Mouse (Mus musculus): Measurements from ENCODE around the gene Lyzl4.

Gene Lyzl4

DNA sequence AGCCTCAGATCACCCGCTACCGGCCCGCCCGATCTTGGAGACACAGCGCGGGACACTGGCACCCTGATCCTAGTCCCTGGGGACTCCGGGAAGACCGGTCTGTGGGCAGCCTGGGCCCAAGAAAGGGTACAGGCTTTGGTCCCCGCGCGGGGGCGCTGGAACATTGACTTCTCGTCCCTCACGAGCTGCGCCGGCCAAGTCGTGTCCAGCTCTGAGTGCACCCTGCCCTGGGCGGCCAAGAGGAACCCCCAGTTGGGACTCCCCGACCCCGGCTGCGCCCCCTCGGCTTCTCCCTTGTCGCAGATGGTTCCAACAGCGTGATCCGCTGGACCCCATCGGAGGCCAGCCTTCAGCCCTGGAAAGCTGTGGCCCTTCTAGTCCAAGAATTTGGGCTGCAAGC is at the start of gene Lyzl4:
TSS of gene Lyzl4 (minus strand) at position 96 of the 400 bp plus-strand sequence.
- DNase-seq (ENCODE audit: low spot score), result peak; percentile 80

DNA sequence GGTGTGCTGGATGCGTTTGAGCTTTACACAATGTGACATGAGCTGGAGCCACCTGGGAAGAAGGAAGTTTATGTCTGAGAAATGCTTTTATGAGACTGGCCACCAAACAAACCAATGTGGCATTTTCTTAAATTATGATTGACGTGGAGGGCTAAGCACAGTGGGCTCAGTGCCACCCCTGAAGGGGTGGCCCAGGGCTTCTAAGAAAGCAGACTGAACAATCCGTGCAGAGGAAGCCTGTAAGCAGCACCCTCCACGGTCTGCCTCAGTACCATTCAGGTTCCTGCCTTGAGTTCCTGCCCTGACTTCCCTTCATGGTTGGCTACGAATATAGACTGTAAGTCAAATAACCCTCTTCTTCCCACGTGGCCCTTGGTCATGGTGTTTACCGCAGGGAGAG is 48.8 kb upstream of the Lyzl4 start:
- DNase-seq (ENCODE audit: low spot score), result no peak

- peak; percentile 78 for DNase-seq (ENCODE audit: low spot score)
These were observed 48.3 kb upstream of the Lyzl4 start for GRCm38 (mm10) chr9:121690200-121690651.

- no peak for DNase-seq (ENCODE audit: low spot score)
These were observed 42.8 kb upstream of the Lyzl4 start for GRCm38 (mm10) chr9:121684702-121685101.

- DNase-seq (ENCODE audit: low spot score), result no peak
These were observed 40.3 kb upstream of the Lyzl4 start for GRCm38 (mm10) chr9:121682037-121682680.

DNA sequence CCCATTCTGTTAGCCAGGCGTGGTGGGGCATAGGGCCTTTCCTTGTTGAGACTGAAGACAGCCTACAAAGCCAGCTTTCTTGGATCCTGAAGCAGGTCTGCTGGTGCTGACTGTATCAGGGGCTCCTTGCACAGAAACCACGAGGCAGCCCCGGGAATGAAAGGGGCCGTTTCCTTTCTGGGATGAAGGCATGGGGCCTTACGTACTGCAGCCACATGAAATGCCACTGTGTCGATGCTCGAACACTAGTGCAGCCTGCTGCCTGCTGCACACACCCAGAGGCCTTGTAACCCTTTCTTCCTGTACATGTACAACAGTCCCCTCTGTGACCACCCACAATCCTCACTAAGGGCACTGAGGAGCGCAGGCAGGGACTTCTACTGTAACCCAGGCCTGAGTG is 39.3 kb upstream of the Lyzl4 start:
- DNase-seq (ENCODE audit: low spot score), result no peak

- DNase-seq (ENCODE audit: low spot score), result peak; percentile 52
These were observed 37.7 kb upstream of the Lyzl4 start for GRCm38 (mm10) chr9:121679549-121679948.

DNA sequence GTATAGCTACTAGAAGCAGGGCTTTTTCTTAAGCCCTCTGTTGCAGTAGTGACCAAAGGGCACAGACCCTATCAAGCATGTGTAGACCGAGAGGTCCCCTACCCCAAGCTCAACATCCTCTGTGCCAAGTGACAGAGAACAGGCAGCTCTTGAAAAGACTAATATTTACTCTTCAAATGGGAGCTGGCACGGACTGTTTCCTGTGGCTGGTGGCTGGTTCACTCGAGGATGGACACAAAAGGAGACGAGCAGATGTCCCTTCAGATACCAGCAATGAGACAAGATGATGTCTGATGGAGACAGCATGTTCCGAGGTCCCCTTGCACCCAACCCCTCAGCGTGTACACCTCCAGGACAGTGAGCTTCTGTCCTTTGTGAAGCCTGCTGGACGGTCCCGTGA is 35.6 kb upstream of the Lyzl4 start:
- DNase-seq (ENCODE audit: low spot score), result no peak

DNA sequence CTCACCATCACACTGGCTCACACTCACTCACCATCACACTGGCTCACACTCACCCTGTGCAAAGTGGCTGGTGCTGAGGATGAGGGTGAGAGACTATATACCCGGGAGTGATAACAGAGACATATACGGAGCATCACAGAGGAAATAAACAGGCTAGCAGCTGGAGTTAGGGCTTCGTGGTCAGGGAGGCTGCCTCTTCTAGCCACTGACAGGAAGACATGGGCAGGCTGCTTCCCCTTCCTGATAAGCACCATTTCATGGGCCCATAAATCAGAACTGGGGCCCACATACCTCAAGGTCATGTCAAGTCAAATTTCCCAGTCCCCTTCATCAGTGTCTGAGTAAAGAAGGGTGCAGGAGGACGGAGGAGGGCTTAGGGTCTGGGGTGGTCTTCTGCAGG is 35.2 kb upstream of the Lyzl4 start:
- no peak for DNase-seq (ENCODE audit: low spot score)

- no peak for DNase-seq (ENCODE audit: low spot score)
These were observed 33.7 kb upstream of the Lyzl4 start for GRCm38 (mm10) chr9:121675556-121675955.

DNA sequence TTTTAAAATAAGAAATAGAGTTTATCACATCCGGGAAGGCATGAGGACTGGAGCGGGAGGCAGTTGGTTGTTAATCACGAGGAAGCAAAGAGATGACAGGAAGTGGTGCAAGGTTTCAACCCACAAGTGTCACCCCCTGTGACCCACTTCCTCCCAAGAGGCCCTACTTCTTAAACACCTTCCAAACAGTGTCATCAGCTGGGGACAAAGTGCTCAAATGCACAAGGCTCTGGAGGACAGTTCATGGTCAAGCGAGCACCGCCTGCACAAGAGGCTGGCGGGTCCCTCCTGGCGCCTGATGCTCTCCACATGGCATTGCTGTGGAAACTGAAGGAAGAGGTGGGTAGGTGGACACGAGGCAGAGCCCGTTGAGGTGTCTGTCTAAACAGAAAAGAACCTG is 33.1 kb upstream of the Lyzl4 start:
- no peak for DNase-seq (ENCODE audit: low spot score)

GRCm38 (mm10) chr9:121673716-121674115 is 31.8 kb upstream of the Lyzl4 start:
- no peak for DNase-seq (ENCODE audit: low spot score)

- DNase-seq (ENCODE audit: low spot score), result no peak
These were observed 30.4 kb upstream of the Lyzl4 start for GRCm38 (mm10) chr9:121672311-121672710.

- peak; percentile 45 for DNase-seq (ENCODE audit: low spot score)
These were observed 29.4 kb upstream of the Lyzl4 start for GRCm38 (mm10) chr9:121671300-121671699.

- DNase-seq (ENCODE audit: low spot score), result no peak
These were observed 27.5 kb upstream of the Lyzl4 start for GRCm38 (mm10) chr9:121669348-121669791.

- DNase-seq (ENCODE audit: low spot score), result no peak
These were observed 25.9 kb upstream of the Lyzl4 start for GRCm38 (mm10) chr9:121667822-121668221.

- peak; percentile 41 for DNase-seq (ENCODE audit: low spot score)
These were observed 25.2 kb upstream of the Lyzl4 start for GRCm38 (mm10) chr9:121666957-121667630.

- no peak for DNase-seq (ENCODE audit: low spot score)
These were observed 22.2 kb upstream of the Lyzl4 start for GRCm38 (mm10) chr9:121664104-121664503.

- no peak for DNase-seq (ENCODE audit: low spot score)
These were observed 21.6 kb upstream of the Lyzl4 start for GRCm38 (mm10) chr9:121663467-121663866.

GRCm38 (mm10) chr9:121659791-121660190 is 17.9 kb upstream of the Lyzl4 start:
- DNase-seq (ENCODE audit: low spot score), result no peak

- no peak for DNase-seq (ENCODE audit: low spot score)
These were observed 16.4 kb upstream of the Lyzl4 start for GRCm38 (mm10) chr9:121658248-121658647.

DNA sequence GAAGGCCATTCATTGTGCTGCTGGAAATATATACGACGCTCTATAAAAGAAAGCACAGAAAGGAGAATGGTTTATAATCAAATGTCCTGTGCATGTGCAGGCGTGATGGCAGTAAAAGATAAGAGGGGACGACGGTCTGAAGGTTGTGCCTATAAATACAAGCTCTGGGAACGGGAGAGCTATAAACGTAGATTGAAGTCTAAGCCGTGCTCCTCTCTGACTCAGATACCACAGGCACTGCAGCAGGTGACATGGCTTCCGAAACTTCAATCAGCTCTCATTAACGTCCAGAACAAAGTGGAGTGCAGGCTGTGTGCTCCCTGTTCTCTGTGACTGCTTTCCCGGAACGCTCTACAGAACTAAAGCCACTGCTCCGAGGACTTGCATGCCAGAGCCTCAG is 15.2 kb upstream of the Lyzl4 start:
- DNase-seq (ENCODE audit: low spot score), result no peak

- no peak for DNase-seq (ENCODE audit: low spot score)
These were observed 14.4 kb upstream of the Lyzl4 start for GRCm38 (mm10) chr9:121656322-121656721.

DNA sequence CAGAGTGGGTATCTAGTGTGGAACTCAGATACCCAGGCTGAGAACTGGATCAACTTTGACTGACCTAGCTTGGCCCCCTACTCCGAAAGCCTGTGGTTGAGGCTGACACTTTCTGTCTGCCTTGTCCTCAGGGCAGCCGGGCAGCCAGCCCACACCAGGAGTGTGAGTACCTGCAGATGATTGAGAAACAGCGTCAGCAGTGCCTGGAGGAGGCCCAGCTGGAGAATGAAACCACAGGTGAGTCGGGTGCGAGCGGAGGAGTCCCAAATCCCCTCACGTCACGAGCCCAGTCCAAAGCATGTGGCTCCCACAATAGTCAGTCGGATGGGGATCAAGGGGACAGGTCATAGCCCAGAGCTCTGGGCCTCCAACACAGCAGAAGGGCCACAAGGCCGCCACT is 11.8 kb upstream of the Lyzl4 start:
- no peak for DNase-seq (ENCODE audit: low spot score)
